Mouse (Mus musculus) testis, postnatal 14 days (tissue): ENCODE results near the gene Pcna.
"Not testable (repeated sequence)": the region's sequence is repeated elsewhere in the genome, so short reads cannot be mapped to it uniquely, and the experiment has no call there.

Experiments used
- DNase-seq: peaks from one replicate; pipeline ENCODE4 v3.0.0; 2021; ENCODE audit warnings: low spot score

Gene Pcna

DNA sequence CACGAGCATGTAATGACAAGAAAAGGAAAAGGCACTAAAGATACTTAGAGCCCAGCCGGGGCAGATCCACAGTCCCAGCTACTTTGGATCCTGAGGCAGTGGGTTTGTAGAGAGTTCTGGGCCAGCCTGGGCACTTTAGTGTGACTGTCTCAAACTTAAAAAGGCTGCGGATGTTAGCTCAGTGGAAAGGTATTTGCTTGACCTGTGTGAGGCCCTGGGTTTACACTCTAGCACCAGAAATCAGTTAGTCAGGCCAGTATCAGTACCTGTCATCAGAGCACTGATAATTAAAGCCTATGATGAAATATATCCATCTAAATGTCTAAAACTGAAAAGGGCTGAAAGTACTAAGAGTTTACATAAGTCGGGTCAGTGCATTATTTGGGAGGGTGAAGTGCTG lies 23.1 kb upstream of the Pcna start:
- no peak for DNase-seq

- no peak for DNase-seq
Measured at GRCm38 (mm10) chr2:132275527-132275926, 22.4 kb upstream of the Pcna start.

GRCm38 (mm10) chr2:132272694-132273389 lies 19.7 kb upstream of the Pcna start:
- DNase-seq, result no peak

DNA sequence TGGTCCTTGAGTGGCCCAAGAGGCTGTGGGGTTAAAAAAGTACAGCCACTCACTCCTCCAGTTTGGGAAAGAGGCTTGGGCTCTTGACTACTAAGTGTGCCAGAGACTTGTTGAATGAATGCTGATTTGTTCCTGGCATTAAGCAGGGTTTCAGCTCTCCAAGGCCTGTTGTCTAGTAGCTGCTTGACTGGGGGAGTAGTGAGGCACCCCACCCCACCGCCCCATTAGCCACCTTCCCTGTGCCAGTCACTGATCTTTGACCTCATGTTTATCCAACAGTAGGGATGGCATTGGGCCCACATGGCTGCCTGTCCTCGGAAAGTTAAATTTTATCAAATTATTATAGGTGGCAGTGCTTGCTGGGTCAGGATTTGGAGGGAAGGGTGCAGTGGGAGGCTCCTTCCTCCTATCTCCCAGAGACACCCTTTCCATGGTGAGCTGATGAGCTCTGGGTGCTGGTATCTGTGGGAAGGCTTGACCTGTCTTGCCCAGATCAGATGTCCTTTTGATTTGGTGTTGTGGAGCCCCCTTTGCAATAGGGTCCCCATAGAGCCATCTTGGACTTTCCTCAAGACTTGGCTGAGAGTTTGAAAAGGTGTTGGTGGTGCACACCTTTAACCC lies 17.3 kb upstream of the Pcna start:
- DNase-seq, result no peak

DNA sequence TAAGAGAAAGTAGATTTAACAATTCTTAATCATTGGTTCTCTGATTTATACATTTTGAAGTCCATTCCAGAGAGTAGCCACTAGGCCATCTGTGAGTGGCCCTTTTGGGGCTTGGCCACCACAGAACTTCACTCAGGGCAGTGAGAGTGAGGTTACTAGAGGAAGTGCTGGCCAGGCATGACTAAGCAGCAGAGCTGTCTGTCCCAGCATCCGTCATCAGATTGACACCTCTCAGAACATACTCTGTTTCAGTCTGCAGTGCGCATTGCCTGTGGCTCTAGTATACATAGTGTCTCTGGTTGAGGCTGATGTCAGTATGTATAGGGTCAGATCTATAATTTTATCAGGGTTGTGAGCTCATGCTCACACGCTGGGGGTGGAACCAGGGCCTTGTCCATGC lies 16.1 kb upstream of the Pcna start:
- DNase-seq, result no peak

DNA sequence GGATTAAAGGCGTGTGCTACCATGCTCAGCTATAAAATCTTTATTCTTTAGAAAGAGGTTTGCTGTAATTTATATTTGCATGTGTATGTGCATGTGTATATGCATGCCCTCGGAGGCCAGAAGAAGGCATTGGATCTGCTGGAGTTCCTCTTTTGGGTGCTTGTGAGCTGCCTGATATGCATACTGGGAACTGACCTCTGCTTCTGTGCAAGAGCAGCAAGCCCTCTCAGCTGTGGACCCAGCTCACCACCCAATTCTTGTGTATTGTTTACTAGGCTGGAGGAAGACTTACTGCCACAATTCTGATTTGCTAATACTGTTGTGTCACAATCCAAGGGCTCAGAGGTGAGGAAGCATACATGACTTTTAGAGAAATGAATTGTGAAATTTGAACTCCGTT lies 13.0 kb upstream of the Pcna start:
- no peak for DNase-seq

- no peak for DNase-seq
Measured at GRCm38 (mm10) chr2:132265196-132265595, 12.1 kb upstream of the Pcna start.

GRCm38 (mm10) chr2:132264266-132264710 lies 11.2 kb upstream of the Pcna start:
- DNase-seq, result no peak

- DNase-seq, result peak; percentile 45
Measured at GRCm38 (mm10) chr2:132263421-132264265, 10.5 kb upstream of the Pcna start.

GRCm38 (mm10) chr2:132262879-132263398 lies 9.8 kb upstream of the Pcna start, which contains the start of gene Cds2:
Gene Cds2, plus strand, starts transcription at chr2:132263148.
- peak; percentile 99 for DNase-seq

GRCm38 (mm10) chr2:132262175-132262574 lies 9.1 kb upstream of the Pcna start:
- no peak for DNase-seq

DNA sequence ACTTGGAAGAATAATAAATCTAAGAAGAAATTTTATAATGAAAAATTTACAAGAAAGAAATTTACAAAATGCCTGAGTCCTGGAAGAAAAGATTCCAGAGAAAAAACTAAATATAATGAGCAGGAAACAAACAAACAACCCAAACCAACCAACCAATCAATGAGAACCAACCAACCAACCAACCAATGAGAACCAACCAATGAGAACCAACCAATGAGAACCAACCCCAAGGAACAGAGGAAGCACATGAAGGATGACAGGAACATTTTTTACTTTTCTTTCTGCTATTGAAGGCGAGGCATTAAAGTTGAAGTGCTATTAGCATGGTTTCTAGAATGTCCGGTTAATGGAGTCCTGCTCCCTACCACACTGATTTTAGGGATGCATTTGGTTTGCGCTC lies 7.5 kb upstream of the Pcna start:
- DNase-seq, result no peak

DNA sequence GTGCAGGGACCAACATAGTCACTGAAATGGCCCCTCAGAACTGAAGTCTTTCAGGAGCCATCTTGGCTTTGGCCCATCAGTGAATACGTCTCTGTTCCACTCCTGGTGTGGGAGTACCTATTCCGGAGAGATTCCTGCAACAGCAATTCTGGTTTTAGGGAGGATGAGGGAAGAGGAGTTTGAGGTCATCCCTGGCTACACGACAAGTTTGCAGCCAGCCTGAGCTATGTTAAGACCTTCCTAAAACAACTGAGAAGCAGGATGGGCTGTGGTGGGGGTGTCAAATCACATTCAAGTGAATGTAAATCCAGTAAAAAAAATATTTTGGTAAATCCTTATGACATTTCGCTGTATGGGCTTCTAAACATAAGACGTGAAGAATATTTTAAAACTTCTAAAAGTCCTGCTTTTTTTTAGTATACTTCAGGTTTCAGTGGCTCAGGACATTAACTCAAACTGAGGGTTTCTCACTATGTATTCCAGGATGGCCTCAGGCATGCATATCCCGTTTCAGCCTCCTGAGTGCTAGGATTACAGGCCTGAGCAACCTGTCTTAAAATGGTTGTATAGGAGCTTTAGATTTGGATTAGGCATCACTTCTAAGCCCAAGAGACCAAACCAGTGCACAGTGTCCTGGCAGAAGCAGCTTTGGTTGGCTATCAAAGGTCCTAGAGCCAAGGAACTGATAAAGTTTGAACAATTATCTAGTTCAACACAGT lies 4.4 kb upstream of the Pcna start:
- no peak for DNase-seq

DNA sequence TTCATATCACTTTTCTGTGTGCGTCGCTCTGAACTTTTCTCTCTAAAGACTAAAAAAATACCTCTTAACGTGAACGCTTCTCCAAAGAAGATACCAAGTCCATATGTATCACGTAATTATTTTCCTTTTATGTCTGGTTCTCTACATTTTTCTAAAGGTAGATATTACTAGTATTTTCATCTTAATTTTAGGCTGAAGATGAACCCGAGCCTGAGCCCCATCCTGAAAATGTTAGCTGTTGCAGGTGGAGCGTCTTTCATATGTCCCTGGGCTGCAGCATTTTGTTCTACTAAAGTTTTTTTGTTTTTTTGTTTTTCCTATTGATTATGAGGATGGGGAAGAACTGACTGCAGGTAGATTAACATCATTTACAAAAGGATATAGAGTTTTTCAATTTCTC lies 489 bp upstream of the Pcna start:
- DNase-seq, result no peak

DNA sequence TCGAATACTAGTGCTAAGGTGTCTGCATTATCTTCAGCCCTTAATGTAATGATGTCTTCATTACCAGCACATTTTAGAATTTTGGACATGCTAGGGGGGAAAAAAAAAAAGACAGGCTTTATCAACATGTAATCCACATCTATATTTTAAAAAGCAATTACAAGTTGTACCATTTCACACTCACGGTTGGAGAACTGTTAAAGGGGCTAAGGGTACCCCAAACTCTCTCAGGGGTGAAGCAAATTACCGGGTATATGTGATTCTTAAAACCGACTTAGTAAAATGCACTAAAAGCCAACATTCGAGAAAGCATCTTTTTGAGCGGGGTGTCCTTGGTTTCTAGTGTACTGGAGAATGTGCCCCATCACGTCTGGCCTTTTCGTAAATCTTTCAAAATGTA lies 1.2 kb downstream of the Pcna start:
- DNase-seq, result no peak

- peak; percentile 94 for DNase-seq
Measured at GRCm38 (mm10) chr2:132247539-132248313, 5.4 kb downstream of the Pcna start, which contains the start of gene Tmem230. Gene Tmem230, minus strand, starts transcription at chr2:132247807.

- no peak for DNase-seq
Measured at GRCm38 (mm10) chr2:132243370-132243769, 9.7 kb downstream of the Pcna start.

DNA sequence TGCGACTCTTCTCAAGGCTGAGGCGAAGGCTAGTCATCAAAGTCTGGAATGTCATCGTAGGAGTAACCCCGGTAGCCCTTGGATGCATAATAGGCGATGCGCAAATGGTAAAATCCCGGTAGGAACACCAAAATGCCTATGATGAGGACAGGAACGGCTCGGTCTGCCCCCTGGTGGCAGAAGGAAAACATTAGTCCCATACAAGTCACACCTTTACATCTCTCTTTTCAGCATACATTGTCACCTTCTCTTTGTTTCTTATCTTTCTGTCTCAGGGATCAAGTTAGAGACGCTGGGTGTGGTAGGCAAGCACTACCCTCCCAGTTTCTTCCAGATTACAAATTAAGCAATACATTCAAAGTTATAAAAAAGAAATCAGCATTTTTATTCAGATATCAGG lies 12.7 kb downstream of the Pcna start:
- not testable (repeated sequence) for DNase-seq

- not testable (repeated sequence) for DNase-seq
Measured at GRCm38 (mm10) chr2:132239434-132239833, 13.7 kb downstream of the Pcna start.

DNA sequence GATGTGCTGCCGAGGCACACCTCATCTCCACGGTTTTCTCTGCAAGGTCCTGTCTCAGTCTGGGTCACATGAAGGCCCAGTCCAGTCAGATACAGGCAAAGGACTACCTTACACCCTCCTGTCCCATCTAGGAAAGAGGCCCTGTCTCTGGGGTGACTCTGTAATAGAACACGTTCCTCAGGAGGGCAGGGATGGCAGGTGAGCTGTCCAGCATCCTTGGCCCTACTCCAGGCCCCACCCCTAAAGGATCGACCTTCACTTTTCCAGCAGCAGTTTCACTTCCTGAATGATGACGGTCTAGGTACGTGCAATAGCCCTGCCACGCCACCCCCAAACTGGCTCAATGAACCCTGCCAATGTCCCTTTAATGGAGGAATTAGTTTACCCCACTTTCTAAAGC lies 17.1 kb downstream of the Pcna start:
- no peak for DNase-seq

DNA sequence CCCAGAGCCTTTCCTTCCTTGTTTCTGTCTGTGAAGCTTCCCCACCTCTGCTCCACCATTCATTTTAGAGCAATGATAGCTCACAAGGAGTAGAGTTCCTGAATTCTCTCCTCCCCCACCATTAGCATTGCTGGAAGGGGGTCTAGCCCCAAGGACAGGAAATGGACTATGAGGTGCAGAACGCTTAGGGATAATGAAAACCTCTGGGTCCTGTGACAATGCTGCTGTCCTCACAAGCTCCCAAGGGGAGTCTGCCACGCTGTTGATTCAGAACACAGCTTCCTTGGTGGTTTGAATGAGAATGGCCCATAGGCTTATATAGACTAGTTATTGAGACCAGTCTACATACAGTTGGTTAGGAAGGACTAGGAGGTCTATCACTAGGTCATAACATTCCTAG lies 17.8 kb downstream of the Pcna start:
- DNase-seq, result no peak
